ENCODE assay signal across 8 mouse cellular contexts in the genomic region with DNA sequence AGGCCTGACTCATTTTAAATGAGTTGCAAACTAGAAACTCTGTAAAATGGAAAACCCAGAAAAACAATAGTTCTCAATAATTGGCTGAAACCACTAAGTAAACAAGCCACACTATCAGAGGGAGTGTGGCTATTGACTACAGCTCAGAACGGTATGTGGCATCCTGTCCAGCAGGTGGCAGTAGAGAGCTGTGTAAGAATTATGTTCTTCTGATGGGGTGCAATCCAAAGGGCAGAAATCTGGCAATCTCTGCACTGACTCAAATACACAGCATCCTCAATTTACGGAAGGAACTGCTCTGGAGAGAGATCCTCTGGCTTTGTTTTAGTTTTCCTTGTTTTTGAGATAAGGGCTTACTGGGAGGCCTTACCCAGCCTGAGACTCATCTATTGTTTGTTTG. TPM values are rescaled to one million over a fixed set of nuclear protein-coding genes. Genes with fewer than 3 reads are reported as not detected.
A peak's percentile ranks its signal among the peaks of the same experiment; 100 is the strongest.
DNase-seq lines count a peak whose midpoint lies in the region; ATAC-seq lines count a peak whose summit lies in the region.

No protein-coding gene starts in this region.

- no peak overlapping the region for H3K4me3 ChIP-seq in hindbrain, embryonic 13.5 days

- H3K27ac ChIP-seq in hindbrain, embryonic 13.5 days: no peak overlapping the region

- no peak for ATAC-seq in hindbrain, embryonic 13.5 days (ENCODE audit: low FRiP score)
- peak; percentile 83 for ATAC-seq in megakaryocyte, adult 5-6 weeks (ENCODE audit: poor library complexity, severe bottlenecking)

- 2% methylated on average over 2 of the region's 2 CpGs for WGBS in hindbrain, embryonic 13.5 days

- H3K4me1 ChIP-seq in hindbrain, embryonic 13.5 days (replicated peaks): no peaks in the 10 kb centered on the region

- H3K9me3 ChIP-seq in hindbrain, embryonic 13.5 days: no peaks in the 10 kb centered on the region

- H3K36me3 ChIP-seq in hindbrain, embryonic 13.5 days: no peaks in the 10 kb centered on the region

- 0 out of 2 replicates have a peak, but pooled peaks cover 2% of the 10 kb centered on the region for H3K27me3 ChIP-seq in hindbrain, embryonic 13.5 days

- no peak overlapping the region for H3K4me2 ChIP-seq in hindbrain, embryonic 13.5 days

- peak overlapping the region; percentile 49; the same call in 1 of the 2 replicates for H3K9ac ChIP-seq in hindbrain, embryonic 13.5 days

- peak; percentile 96 for DNase-seq in NIH3T3 (ENCODE audit: low read depth)
- DNase-seq in cerebellum, adult 11 months: peak; percentile 83
- DNase-seq in forelimb bud, embryonic 11.5 days (ENCODE audit: low read depth, low spot score): peak; percentile 86
- peak; percentile 68 to 95 for DNase-seq in layer of hippocampus, postnatal 25 days (ENCODE audit: extremely low spot score in 1 of 2, low spot score in 1 of 2)
- DNase-seq in right cerebral cortex, postnatal 36 days (ENCODE audit: low spot score in 2 of 2): peak; percentile 62 to 69
- DNase-seq in yolk sac, embryonic 10.5 days (ENCODE audit: low spot score): peak; percentile 57

RNA-seq across cellular contexts. Expression of gene Fbxo47, which starts 15.9 kb away (rescaled TPM):
- polyA plus RNA-seq in hindbrain, embryonic 13.5 days (2015; fragmentation: Nextera tagmentation; extraction: Ambion mirVana): 0.52 and 0.71 TPM in 2 replicates
- total RNA-seq in layer of hippocampus, postnatal 25 days (2021): 1 to 10 TPM; 1.2 to 1.9 TPM
- total RNA-seq in megakaryocyte, adult 5-6 weeks (2015): 0.30 and 2.1 TPM in 2 replicates
- 0.73 and 1.5 TPM in 2 replicates for total RNA-seq in megakaryocyte, adult 5-6 weeks (2017)

RNA-seq across cellular contexts. Expression of gene B230217C12Rik, which starts 59.2 kb away (rescaled TPM):
- polyA plus RNA-seq in hindbrain, embryonic 13.5 days (2015; fragmentation: Nextera tagmentation; extraction: Ambion mirVana): 28.9 and 29.2 TPM in 2 replicates
- total RNA-seq in layer of hippocampus, postnatal 25 days (2021): 10 to 100 TPM; 66.2 to 71.6 TPM
- total RNA-seq in megakaryocyte, adult 5-6 weeks (2015): 2.3 and 2.5 TPM in 2 replicates
- total RNA-seq in megakaryocyte, adult 5-6 weeks (2017): 0.33 and 0.45 TPM in 2 replicates

Comparison
In these comparisons a context has a peak if more than half of its experiments do, and no peak if none do; other contexts are left out.
1. RNA of gene B230217C12Rik, which starts 59.2 kb away (total RNA-seq): 66.2 to 71.6 TPM in layer of hippocampus, postnatal 25 days; 0.33 to 2.5 TPM in megakaryocyte, adult 5-6 weeks; every median in the first group is over 10 times any median in the second.
2. Peak in every context shown above with its lines, with median percentiles within 50 percentile points of each other: DNase-seq.